Mouse (Mus musculus) midbrain, embryonic 12.5 days (tissue): ENCODE data around the gene Alpk3. TPM values are rescaled to one million over a fixed set of nuclear protein-coding genes. Genes with fewer than 3 reads are reported as not detected.

ENCODE experiments used
- polyA plus RNA-seq: library from polyadenylated mRNA; unstranded; fragments of >200 nt; fragmentation: Nextera tagmentation; extraction: Ambion mirVana; gene quantifications from 2 replicates; pipeline ENCODE4 v1.2.1, GENCODE M21; 2016

Gene Alpk3
- polyA plus RNA-seq, 1 experiment from 2014 or later = 0.05 TPM

Other genes with a start within 250 kb of the Alpk3 start
- gene Iqgap1, start 231.6 kb upstream of the Alpk3 start, polyA plus RNA-seq = 30.5 and 33.7 TPM in 2 replicates
- 4.1 and 5.2 TPM in 2 replicates for gene Zscan2, start 196.7 kb upstream of the Alpk3 start, polyA plus RNA-seq
- gene Wdr73, start 156.3 kb upstream of the Alpk3 start, polyA plus RNA-seq = 43.3 and 44.7 TPM in 2 replicates
- 5.7 and 6.2 TPM in 2 replicates for gene Nmb, start 152.5 kb upstream of the Alpk3 start, polyA plus RNA-seq
- 164 and 172 TPM in 2 replicates for gene Sec11a, start 109.8 kb upstream of the Alpk3 start, polyA plus RNA-seq
- gene Zfp592, start 63.9 kb upstream of the Alpk3 start, polyA plus RNA-seq = 12.4 and 13.8 TPM in 2 replicates
- gene Slc28a1, start 57.2 kb downstream of the Alpk3 start, polyA plus RNA-seq = not detected in 2 replicates
- 2.9 and 3.2 TPM in 2 replicates for gene Pde8a, start 156.0 kb downstream of the Alpk3 start, polyA plus RNA-seq